Mouse (Mus musculus): ENCODE measurements at regions not wholly inside any gene's neighbourhood (a gene's known extent, or its start where the extent isn't known, plus 50 kb on each side); places are given as distances from the start of the nearest gene placed in this dataset.
A peak's percentile ranks its signal among the peaks of the same experiment; 100 is the strongest.

DNA sequence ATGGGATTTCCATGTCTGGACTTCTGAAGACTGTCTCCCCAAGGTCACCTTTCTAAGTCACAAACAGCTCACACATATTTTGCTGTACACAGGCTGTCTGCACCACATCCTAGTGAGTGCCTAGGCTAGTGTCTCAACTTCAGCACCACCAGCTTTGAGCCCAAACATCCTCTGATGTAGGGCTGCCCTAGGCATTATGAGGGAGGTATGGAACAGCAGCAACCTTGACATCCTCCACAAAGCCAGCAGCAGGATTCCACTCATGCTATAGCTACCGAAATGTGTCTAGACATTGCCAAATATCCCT is 111.6 kb downstream of the Nufip1 start:
- H3K4me2 ChIP-seq, result no peak overlapping the region
- no peak overlapping the region for H3K9ac ChIP-seq
- H3K36me3 ChIP-seq, result no peaks in the 10 kb centered on the region
- no peak for ATAC-seq (replicated peaks; ENCODE audit: insufficient number of reproducible peaks, insufficient read depth, low FRiP score, low read depth)
- H3K9me3 ChIP-seq (replicated peaks), result 0 out of 2 replicates have a peak, but pooled peaks cover 4% of the 10 kb centered on the region
- H3K27ac ChIP-seq, result no peak overlapping the region
- H3K27me3 ChIP-seq, result no peaks in the 10 kb centered on the region
- no peak overlapping the region for H3K4me3 ChIP-seq
- H3K4me1 ChIP-seq (replicated peaks), result peaks cover 5% of the 10 kb centered on the region; the same call in 1 of the 2 replicates
- WGBS, result 93% methylated on average over 1 of the region's 1 CpGs

DNA sequence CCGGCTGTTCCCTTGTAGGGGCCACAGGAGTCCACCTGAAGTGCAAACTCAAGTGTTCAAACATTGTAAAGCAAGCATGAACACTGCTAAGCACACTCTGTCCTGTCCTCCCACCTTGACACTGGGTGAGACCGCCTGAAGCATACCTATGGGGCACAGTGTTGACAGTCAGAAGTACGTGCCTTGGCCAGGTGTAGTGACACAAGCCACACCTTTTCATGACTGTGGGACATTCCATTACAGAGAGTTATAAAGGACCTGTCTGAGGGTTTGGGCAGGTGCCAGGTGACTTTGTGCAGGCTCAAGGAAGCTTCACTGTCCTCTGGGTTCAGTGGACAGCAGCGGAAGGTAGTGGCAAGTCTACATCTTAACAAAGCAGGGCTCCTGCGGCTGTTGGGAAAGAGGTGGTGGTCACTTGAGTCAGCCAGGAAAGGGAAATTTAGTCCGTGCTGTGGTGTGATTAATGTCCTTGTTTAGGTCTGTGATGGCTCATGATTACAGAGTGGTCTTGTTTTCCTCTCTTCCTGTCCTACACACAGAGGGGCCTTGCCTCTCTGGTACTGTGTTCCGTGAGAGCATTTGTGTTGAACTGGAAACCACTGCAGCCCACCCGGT is 112.5 kb downstream of the Nufip1 start:
- Histone ChIP-seq H3K4me1 (replicated peaks) (peaks cover 5% of the 10 kb centered on the region; the same call in 1 of the 2 replicates), H3K27ac (no peak overlapping the region), H3K4me3 (no peak overlapping the region), H3K9ac (no peak overlapping the region), H3K4me2 (no peak overlapping the region), H3K9me3 (replicated peaks) (0 out of 2 replicates have a peak, but pooled peaks cover under 1% of the 10 kb centered on the region), H3K36me3 (no peaks in the 10 kb centered on the region), H3K27me3 (no peaks in the 10 kb centered on the region)
- no peak for ATAC-seq (replicated peaks; ENCODE audit: insufficient number of reproducible peaks, insufficient read depth, low FRiP score, low read depth)
- WGBS, result 71% methylated on average over 8 of the region's 8 CpGs

DNA sequence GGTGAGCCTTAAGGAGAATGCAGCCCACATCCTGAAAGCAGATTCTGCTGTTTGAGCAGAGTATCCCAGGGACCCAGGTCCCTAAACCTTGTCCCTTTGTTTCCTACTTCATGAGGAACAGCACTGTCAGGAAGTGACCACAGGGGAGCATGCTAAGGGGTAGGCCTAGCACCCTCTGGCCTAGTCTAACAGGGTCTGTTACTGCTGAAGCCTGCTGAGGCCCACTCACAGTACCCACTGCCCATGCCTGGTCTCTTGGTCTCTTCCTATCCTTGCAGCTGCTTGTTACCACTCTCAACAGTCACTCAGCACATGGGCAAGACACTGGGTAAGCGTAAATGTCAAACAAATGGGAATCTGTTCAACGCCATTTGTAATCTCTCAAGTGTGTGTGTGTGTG is 113.2 kb downstream of the Nufip1 start:
- no peak overlapping the region for H3K4me2 ChIP-seq
- H3K9me3 ChIP-seq (replicated peaks), result no peaks in the 10 kb centered on the region
- no peaks in the 10 kb centered on the region for H3K27me3 ChIP-seq
- 97% methylated on average over 2 of the region's 2 CpGs for WGBS
- peaks cover 5% of the 10 kb centered on the region; the same call in 1 of the 2 replicates for H3K4me1 ChIP-seq (replicated peaks)
- no peak overlapping the region for H3K9ac ChIP-seq
- H3K27ac ChIP-seq, result no peak overlapping the region
- ATAC-seq (replicated peaks; ENCODE audit: insufficient number of reproducible peaks, insufficient read depth, low FRiP score, low read depth), result no peak
- H3K4me3 ChIP-seq, result no peak overlapping the region
- H3K36me3 ChIP-seq, result no peaks in the 10 kb centered on the region

DNA sequence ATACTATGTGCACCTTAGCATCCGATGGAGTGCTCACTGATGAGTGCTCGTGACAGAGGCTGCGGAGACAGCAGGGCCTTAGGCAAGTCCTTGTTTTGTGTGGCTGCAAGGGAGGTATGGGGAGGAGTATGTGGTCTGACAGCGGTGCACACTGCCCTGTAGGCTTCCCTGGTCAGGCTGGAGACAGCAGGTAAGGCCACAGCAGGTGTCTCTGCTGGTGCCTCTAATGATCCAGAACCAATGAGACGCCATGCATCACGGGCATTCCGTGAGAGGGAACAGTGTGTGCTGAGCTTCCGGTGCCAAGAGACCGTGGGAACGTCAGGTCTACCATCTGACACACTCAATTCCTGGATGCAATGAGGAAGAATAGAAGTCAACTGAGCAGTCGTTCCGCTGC is 114.8 kb downstream of the Nufip1 start:
- Histone ChIP-seq H3K9ac (no peak overlapping the region), H3K4me2 (no peak overlapping the region), H3K27ac (no peak overlapping the region), H3K27me3 (no peaks in the 10 kb centered on the region), H3K4me1 (replicated peaks) (peaks cover 5% of the 10 kb centered on the region; the same call in 1 of the 2 replicates), H3K36me3 (no peaks in the 10 kb centered on the region), H3K9me3 (replicated peaks) (no peaks in the 10 kb centered on the region), H3K4me3 (no peak overlapping the region)
- WGBS, result 85% methylated on average over 12 of the region's 12 CpGs
- no peak for ATAC-seq (replicated peaks; ENCODE audit: insufficient number of reproducible peaks, insufficient read depth, low FRiP score, low read depth)

DNA sequence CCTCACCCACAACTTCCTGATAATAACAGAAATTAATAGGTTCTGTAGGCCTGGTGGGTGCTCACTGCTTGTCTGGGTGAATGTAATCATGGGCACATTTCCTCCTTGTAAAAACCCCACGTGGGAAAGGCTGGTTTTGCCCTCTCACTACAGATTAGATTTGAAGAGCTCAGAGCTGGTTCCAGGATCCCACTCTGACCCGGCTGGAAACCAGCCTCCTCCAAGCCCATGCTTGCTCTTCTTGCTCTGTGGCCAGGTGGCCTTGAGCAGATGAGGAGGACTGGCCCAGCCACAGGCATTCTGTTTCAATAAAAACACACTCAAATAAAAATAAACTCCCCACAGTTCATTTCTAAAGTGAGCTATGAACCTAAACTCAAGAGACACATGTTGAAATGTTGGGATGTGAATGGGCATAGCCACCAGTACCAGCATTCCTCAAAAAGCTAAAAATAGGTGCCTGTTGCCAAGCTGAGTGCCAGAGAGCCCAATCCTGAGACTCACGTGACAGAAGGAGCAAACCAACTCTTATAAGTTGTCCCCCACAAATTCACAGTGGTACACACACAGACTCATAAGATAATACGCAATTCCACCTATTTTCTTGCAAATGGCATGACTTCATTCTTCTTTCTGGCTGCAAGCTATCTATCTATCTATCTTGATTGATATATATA is 116.1 kb downstream of the Nufip1 start:
- Histone ChIP-seq H3K4me1 (replicated peaks) (peaks cover 5% of the 10 kb centered on the region; the same call in 1 of the 2 replicates), H3K9ac (no peak overlapping the region)

DNA sequence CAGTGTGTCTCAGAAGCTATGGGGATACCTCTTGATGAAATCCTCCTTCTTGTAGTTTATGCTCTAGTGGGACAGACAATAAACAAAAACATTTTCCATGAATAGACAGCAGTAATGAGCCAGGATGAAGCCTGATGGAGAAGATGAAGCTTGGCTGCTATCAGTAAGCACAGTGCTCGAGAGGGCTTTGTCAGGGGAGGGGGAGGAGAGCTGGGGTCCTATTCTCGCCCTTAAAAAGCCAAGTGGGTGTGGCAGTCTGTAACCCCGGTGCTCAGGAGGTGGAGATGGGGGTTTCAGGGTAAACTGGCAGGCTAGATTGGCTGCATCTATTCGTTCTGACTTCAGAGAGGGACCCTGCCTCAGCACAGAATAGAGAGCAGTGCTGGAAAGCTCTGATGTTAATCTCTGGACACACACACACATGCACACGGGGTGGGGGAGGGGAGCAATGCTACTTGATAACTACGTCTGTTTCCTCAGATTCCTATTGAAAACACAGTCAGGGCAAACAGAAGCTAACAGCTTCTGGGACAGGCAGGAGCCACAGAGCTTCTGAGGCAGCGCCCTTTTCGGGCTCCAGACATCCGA is 118.4 kb downstream of the Nufip1 start:
- 40% methylated on average over 9 of the region's 9 CpGs for WGBS
- no peaks in the 10 kb centered on the region for H3K9me3 ChIP-seq (replicated peaks)
- no peak overlapping the region for H3K9ac ChIP-seq
- H3K36me3 ChIP-seq, result no peaks in the 10 kb centered on the region
- no peak overlapping the region for H3K4me2 ChIP-seq
- no peak overlapping the region for H3K4me3 ChIP-seq
- H3K27me3 ChIP-seq, result no peaks in the 10 kb centered on the region
- no peak overlapping the region for H3K27ac ChIP-seq
- ATAC-seq (replicated peaks; ENCODE audit: insufficient number of reproducible peaks, insufficient read depth, low FRiP score, low read depth), result no peak
- peaks cover 5% of the 10 kb centered on the region; the same call in 1 of the 2 replicates for H3K4me1 ChIP-seq (replicated peaks)

More for the DNA sequence above, 116.1 kb downstream of the Nufip1 start:
- 52% methylated on average over 4 of the region's 4 CpGs for WGBS
- no peak overlapping the region for H3K4me2 ChIP-seq
- H3K4me3 ChIP-seq, result no peak overlapping the region
- no peak for ATAC-seq (replicated peaks; ENCODE audit: insufficient number of reproducible peaks, insufficient read depth, low FRiP score, low read depth)
- no peaks in the 10 kb centered on the region for H3K9me3 ChIP-seq (replicated peaks)
- H3K27ac ChIP-seq, result no peak overlapping the region
- H3K27me3 ChIP-seq, result no peaks in the 10 kb centered on the region
- no peaks in the 10 kb centered on the region for H3K36me3 ChIP-seq

DNA sequence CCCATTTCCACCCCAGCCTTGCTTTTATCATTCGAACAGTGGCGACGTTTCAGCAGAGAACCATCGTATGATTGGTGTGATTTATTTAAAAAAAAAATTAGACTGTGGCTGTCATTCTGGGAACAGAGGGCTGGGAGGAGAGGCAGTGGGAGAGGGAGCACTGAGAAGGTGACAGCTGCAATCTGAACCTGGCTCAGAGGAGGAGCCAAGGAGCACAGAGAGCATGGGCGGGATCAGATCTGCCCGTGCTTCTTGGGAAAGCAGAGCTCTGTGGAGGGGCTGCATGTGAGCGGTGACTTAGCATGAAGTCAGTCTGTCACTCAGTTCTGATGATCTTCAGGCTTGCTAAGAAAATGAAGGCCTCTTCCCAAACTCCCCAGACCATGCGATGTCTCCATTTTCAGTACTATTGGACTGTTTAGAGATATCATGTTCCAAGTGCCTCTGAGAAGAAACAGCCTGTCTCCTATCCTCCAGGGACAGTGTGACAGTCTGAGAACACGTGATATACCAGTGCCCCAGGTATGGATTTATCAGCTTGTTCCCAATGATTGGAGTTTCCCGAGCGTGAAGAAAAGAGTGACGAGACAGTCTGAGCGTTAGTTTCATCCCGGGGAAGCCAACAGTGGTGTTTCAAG is 129.3 kb downstream of the Nufip1 start:
- no peak overlapping the region for H3K9ac ChIP-seq
- no peaks in the 10 kb centered on the region for H3K36me3 ChIP-seq
- H3K4me3 ChIP-seq, result no peak overlapping the region
- no peak overlapping the region for H3K4me2 ChIP-seq
- no peaks in the 10 kb centered on the region for H3K27me3 ChIP-seq
- no peak for ATAC-seq (replicated peaks; ENCODE audit: insufficient number of reproducible peaks, insufficient read depth, low FRiP score, low read depth)
- no peak overlapping the region for H3K27ac ChIP-seq
- WGBS, result 72% methylated on average over 14 of the region's 14 CpGs
- H3K4me1 ChIP-seq (replicated peaks), result peaks cover 4% of the 10 kb centered on the region; the same call in 1 of the 2 replicates
- H3K9me3 ChIP-seq (replicated peaks), result no peaks in the 10 kb centered on the region

DNA sequence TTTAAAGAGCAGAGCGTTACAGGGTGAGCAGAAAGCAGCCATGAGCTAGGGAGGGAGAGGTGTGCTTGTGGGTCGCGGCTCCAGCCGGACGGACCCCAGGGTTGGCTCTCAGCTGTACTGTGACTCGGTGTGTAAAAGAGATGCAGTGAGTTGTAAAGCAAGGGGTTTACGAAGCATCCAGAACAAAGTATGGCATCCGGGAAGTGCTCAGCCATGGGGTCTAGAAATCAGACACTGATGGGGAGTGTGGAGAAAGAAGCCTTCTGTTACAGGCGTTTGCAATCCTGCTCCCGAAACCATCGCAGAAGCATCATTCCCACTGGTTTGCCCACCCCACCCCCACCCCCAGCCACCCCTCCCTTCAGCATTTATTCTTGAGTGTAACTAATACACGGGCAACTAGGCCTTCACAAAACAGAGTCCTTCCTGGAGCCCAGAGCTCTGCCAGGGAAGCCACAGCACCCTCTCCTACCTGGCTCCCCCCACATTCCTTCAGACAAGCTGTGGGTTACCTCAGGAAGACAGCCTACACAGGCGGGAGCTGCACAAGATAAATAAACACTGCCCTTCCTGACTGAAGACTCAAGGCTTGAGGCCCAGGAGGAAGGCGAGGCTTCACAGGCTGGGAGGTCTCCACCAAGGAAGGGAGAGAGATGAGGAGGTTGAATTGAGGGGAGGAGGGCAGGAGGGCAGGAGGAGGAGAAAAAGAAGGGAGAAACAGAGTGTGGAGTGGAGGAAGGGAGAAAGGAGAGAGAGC is 133.1 kb downstream of the Nufip1 start:
- WGBS, result 66% methylated on average over 14 of the region's 14 CpGs
- Histone ChIP-seq H3K4me1 (replicated peaks) (peaks cover 4% of the 10 kb centered on the region; the same call in 1 of the 2 replicates), H3K4me2 (no peak overlapping the region; the same call in 1 of the 2 replicates), H3K4me3 (no peak overlapping the region), H3K27me3 (no peaks in the 10 kb centered on the region), H3K9ac (no peak overlapping the region), H3K27ac (peak overlapping the region; percentile 49; the same call in 1 of the 2 replicates), H3K36me3 (no peaks in the 10 kb centered on the region), H3K9me3 (replicated peaks) (no peaks in the 10 kb centered on the region)
- ATAC-seq (replicated peaks; ENCODE audit: insufficient number of reproducible peaks, insufficient read depth, low FRiP score, low read depth), result no peak

GRCm38 (mm10) chr14:76244338-76245062 is 133.8 kb downstream of the Nufip1 start:
- no peak for ATAC-seq (replicated peaks; ENCODE audit: insufficient number of reproducible peaks, insufficient read depth, low FRiP score, low read depth)
- Histone ChIP-seq H3K27me3 (no peaks in the 10 kb centered on the region), H3K4me2 (no peak overlapping the region; the same call in 1 of the 2 replicates), H3K9me3 (replicated peaks) (no peaks in the 10 kb centered on the region), H3K4me3 (no peak overlapping the region), H3K9ac (no peak overlapping the region), H3K4me1 (replicated peaks) (peaks cover 4% of the 10 kb centered on the region; the same call in 1 of the 2 replicates), H3K36me3 (no peaks in the 10 kb centered on the region), H3K27ac (peak overlapping the region; percentile 49)
- WGBS, result 43% methylated on average over 18 of the region's 18 CpGs

GRCm38 (mm10) chr14:76245063-76245396 is 134.3 kb downstream of the Nufip1 start:
- 62% methylated on average over 4 of the region's 4 CpGs for WGBS
- no peak for ATAC-seq (replicated peaks; ENCODE audit: insufficient number of reproducible peaks, insufficient read depth, low FRiP score, low read depth)

More at GRCm38 (mm10) chr14:76245063-76245396, 134.3 kb downstream of the Nufip1 start:
- no peak overlapping the region for H3K4me2 ChIP-seq
- no peaks in the 10 kb centered on the region for H3K27me3 ChIP-seq
- H3K27ac ChIP-seq, result no peak overlapping the region; the same call in 1 of the 2 replicates
- H3K9me3 ChIP-seq (replicated peaks), result no peaks in the 10 kb centered on the region
- H3K9ac ChIP-seq, result no peak overlapping the region
- H3K4me3 ChIP-seq, result no peak overlapping the region
- no peaks in the 10 kb centered on the region for H3K36me3 ChIP-seq
- H3K4me1 ChIP-seq (replicated peaks), result peaks cover 4% of the 10 kb centered on the region; the same call in 1 of the 2 replicates

Measured in heart, embryonic 15.5 days (tissue).